Mouse (Mus musculus): Measurements from ENCODE around the gene E130218I03Rik. TPM values are rescaled to one million over a fixed set of nuclear protein-coding genes. Genes with fewer than 3 reads are reported as not detected.
"Not testable (repeated sequence)": the region's sequence is repeated elsewhere in the genome, so short reads cannot be mapped to it uniquely, and the experiment has no call there.

Gene E130218I03Rik
- total RNA-seq, 2 experiments from 2014 or later: not detected

- intact Hi-C loops (cut with DNase I): loop anchor here (2.0 to 10.0 kb wide), 3 partner anchors 42 to 234 kb away; no protein-coding TSS in a partner anchor
- DNase-seq (ENCODE audit: low spot score in 2 of 2): peak in 1 of 2 experiments; percentile 37
These were observed 7.4 kb downstream of the E130218I03Rik start for GRCm38 (mm10) chr4:134250930-134251240.

- intact Hi-C loops (cut with DNase I): loop anchor here (2.0 to 10.0 kb wide), 3 partner anchors 41 to 233 kb away; no protein-coding TSS in a partner anchor
These were observed 8.0 kb downstream of the E130218I03Rik start for GRCm38 (mm10) chr4:134251241-134252130.

GRCm38 (mm10) chr4:134252131-134252910, 8.9 kb downstream of the E130218I03Rik start:
- DNase-seq (ENCODE audit: low spot score in 2 of 2): no peak
- intact Hi-C loops (cut with DNase I): loop anchor here (5.0 to 10.0 kb wide), 2 partner anchors 105 to 232 kb away; no protein-coding TSS in a partner anchor

More at GRCm38 (mm10) chr4:134251241-134252130, 8.0 kb downstream of the E130218I03Rik start:
- peak; percentile 52 to 64 for DNase-seq (ENCODE audit: low spot score in 2 of 2)

GRCm38 (mm10) chr4:134252911-134253721, 9.7 kb downstream of the E130218I03Rik start:
- intact Hi-C loops (cut with DNase I): loop anchor here (5.0 to 10.0 kb wide), 2 partner anchors 104 to 232 kb away; no protein-coding TSS in a partner anchor
- DNase-seq (ENCODE audit: low spot score in 2 of 2): no peak

- DNase-seq (ENCODE audit: low spot score in 2 of 2): no peak
- intact Hi-C loops (cut with DNase I): loop anchor here (5.0 to 10.0 kb wide), 2 partner anchors 103 to 231 kb away; no protein-coding TSS in a partner anchor
These were observed 10.4 kb downstream of the E130218I03Rik start, which contains the start of gene Grrp1 for GRCm38 (mm10) chr4:134253722-134254324. Grrp1 (minus strand) TSS chr4:134254106.

- intact Hi-C loops (cut with DNase I): loop anchor here (5.0 to 10.0 kb wide), 2 partner anchors 102 to 230 kb away; no protein-coding TSS in a partner anchor
- DNase-seq (ENCODE audit: low spot score in 2 of 2): no peak
These were observed 11.4 kb downstream of the E130218I03Rik start for GRCm38 (mm10) chr4:134254835-134255234.

GRCm38 (mm10) chr4:134255854-134256253, 12.4 kb downstream of the E130218I03Rik start:
- DNase-seq (ENCODE audit: low spot score in 2 of 2): no peak
- intact Hi-C loops (cut with DNase I): loop anchor here (10.0 kb wide), 1 partner anchor 229 kb away; no protein-coding TSS in a partner anchor

- no peak for DNase-seq (ENCODE audit: low spot score in 2 of 2)
- intact Hi-C loops (cut with DNase I): loop anchor here (10.0 kb wide), 1 partner anchor 228 kb away; no protein-coding TSS in a partner anchor
These were observed 13.1 kb downstream of the E130218I03Rik start for GRCm38 (mm10) chr4:134256407-134257197.

GRCm38 (mm10) chr4:134257198-134258009, 13.9 kb downstream of the E130218I03Rik start:
- intact Hi-C loops (cut with DNase I): loop anchor here (10.0 kb wide), 1 partner anchor 227 kb away; no protein-coding TSS in a partner anchor

GRCm38 (mm10) chr4:134258354-134258753, 14.9 kb downstream of the E130218I03Rik start:
- DNase-seq (ENCODE audit: low spot score in 2 of 2): no peak
- intact Hi-C loops (cut with DNase I): loop anchor here (10.0 kb wide), 1 partner anchor 226 kb away; no protein-coding TSS in a partner anchor

More at GRCm38 (mm10) chr4:134257198-134258009, 13.9 kb downstream of the E130218I03Rik start:
- no peak for DNase-seq (ENCODE audit: low spot score in 2 of 2)

GRCm38 (mm10) chr4:134263191-134263590, 19.7 kb downstream of the E130218I03Rik start:
- DNase-seq (ENCODE audit: low spot score in 2 of 2): peak; percentile 33 to 49
- intact Hi-C loops (cut with DNase I): no loop called here

- intact Hi-C loops (cut with DNase I): no loop called here
- no peak for DNase-seq (ENCODE audit: low spot score in 2 of 2)
These were observed 22.6 kb downstream of the E130218I03Rik start for GRCm38 (mm10) chr4:134265860-134266585.

GRCm38 (mm10) chr4:134268102-134268655, 24.7 kb downstream of the E130218I03Rik start:
- no peak for DNase-seq (ENCODE audit: low spot score in 2 of 2)
- intact Hi-C loops (cut with DNase I): no loop called here

GRCm38 (mm10) chr4:134269622-134270021, 26.2 kb downstream of the E130218I03Rik start:
- DNase-seq (ENCODE audit: low spot score in 2 of 2); intact Hi-C loops (cut with DNase I): not testable (repeated sequence)

GRCm38 (mm10) chr4:134271979-134272378, 28.5 kb downstream of the E130218I03Rik start:
- no peak for DNase-seq (ENCODE audit: low spot score in 2 of 2)
- intact Hi-C loops (cut with DNase I): no loop called here
